Mouse (Mus musculus) hindbrain, embryonic 13.5 days (tissue): ENCODE measurements at regions not wholly inside any gene's neighbourhood (a gene's known extent, or its start where the extent isn't known, plus 50 kb on each side); places are given as distances from the start of the nearest gene placed in this dataset.
A peak's percentile ranks its signal among the peaks of the same experiment; 100 is the strongest.

ENCODE experiments used
- ATAC-seq: fragments of 200-750 bp; cut with Nextera tagmentation; 2 replicates; pipeline ENCODE4 v1.8.0; 2017; ENCODE audit warnings: moderate TSS enrichment; ENCODE audit not compliant: low FRiP score
- H3K27ac ChIP-seq: fragments of 300-500 bp; sonication (generic); 2 replicates; pipeline ENCODE4 v1.5.1; 2015; ENCODE audit warnings: inconsistent platforms, mild to moderate bottlenecking, moderate library complexity
- H3K27me3 ChIP-seq: fragments of 300-500 bp; sonication (generic); 2 replicates; pipeline ENCODE4 v1.6.1; 2015; ENCODE audit warnings: mild to moderate bottlenecking, inconsistent platforms
- H3K36me3 ChIP-seq: fragments of 300-500 bp; sonication (generic); 2 replicates; pipeline ENCODE4 v1.6.1; 2015; ENCODE audit warnings: mild to moderate bottlenecking, inconsistent platforms
- H3K4me1 ChIP-seq: fragments of 300-500 bp; sonication (generic); replicated peaks from 2 replicates; pipeline ENCODE4 v1.6.1; 2015; ENCODE audit warnings: inconsistent platforms
- H3K4me2 ChIP-seq: fragments of 300-500 bp; sonication (generic); 2 replicates; pipeline ENCODE4 v1.6.1; 2015; ENCODE audit warnings: inconsistent platforms, mild to moderate bottlenecking, moderate library complexity
- H3K4me3 ChIP-seq: fragments of 300-500 bp; sonication (generic); 2 replicates; pipeline ENCODE4 v1.5.1; 2015; ENCODE audit warnings: mild to moderate bottlenecking, inconsistent platforms
- H3K9ac ChIP-seq: fragments of 300-500 bp; sonication (generic); 2 replicates; pipeline ENCODE4 v1.6.1; 2015; ENCODE audit warnings: mild to moderate bottlenecking, inconsistent platforms
- H3K9me3 ChIP-seq: fragments of 300-500 bp; sonication (generic); 2 replicates; pipeline ENCODE4 v1.6.1; 2016; ENCODE audit warnings: inconsistent platforms
- WGBS: fragments of 180-500 bp; shearing (Covaris S2); methylation state at CpG from one replicate; pipeline ENCODE4 v1.1.7; 2015; 5-methylcytosine and 5-hydroxymethylcytosine counted together

- Histone ChIP-seq H3K27ac (no peak overlapping the region), H3K4me2 (no peak overlapping the region), H3K36me3 (no peaks in the 10 kb centered on the region), H3K9ac (no peak overlapping the region), H3K4me3 (no peak overlapping the region), H3K9me3 (no peaks in the 10 kb centered on the region), H3K4me1 (peaks cover 8% of the 10 kb centered on the region), H3K27me3 (peaks cover 5% of the 10 kb centered on the region; the same call in 1 of the 2 replicates)
- no peak for ATAC-seq
- 81% methylated on average over 6 of the region's 6 CpGs for WGBS
Measured at GRCm38 (mm10) chr8:25326930-25327329, 502.8 kb upstream of the Adam5 start.

- Histone ChIP-seq H3K9ac (no peak overlapping the region), H3K9me3 (no peaks in the 10 kb centered on the region), H3K27ac (no peak overlapping the region), H3K27me3 (peaks cover 5% of the 10 kb centered on the region; the same call in 1 of the 2 replicates), H3K4me1 (peaks cover 2% of the 10 kb centered on the region; the same call in 1 of the 2 replicates), H3K4me3 (no peak overlapping the region), H3K4me2 (no peak overlapping the region), H3K36me3 (no peaks in the 10 kb centered on the region)
- peak; percentile 65; the same call in 1 of the 2 replicates for ATAC-seq
- WGBS = 68% methylated on average over 12 of the region's 12 CpGs
Measured at GRCm38 (mm10) chr8:25326257-25326656, 502.1 kb upstream of the Adam5 start.

GRCm38 (mm10) chr8:25324731-25325130, 500.6 kb upstream of the Adam5 start:
- Histone ChIP-seq H3K4me3 (no peak overlapping the region), H3K4me1 (no peaks in the 10 kb centered on the region; the same call in 1 of the 2 replicates), H3K27me3 (peaks cover 5% of the 10 kb centered on the region; the same call in 1 of the 2 replicates), H3K9me3 (no peaks in the 10 kb centered on the region), H3K4me2 (no peak overlapping the region), H3K36me3 (no peaks in the 10 kb centered on the region), H3K9ac (no peak overlapping the region), H3K27ac (no peak overlapping the region)
- ATAC-seq = no peak
- 90% methylated on average over 9 of the region's 9 CpGs for WGBS

GRCm38 (mm10) chr8:25323643-25324420, 499.7 kb upstream of the Adam5 start:
- Histone ChIP-seq H3K27me3 (peaks cover 5% of the 10 kb centered on the region; the same call in 1 of the 2 replicates), H3K4me3 (no peak overlapping the region), H3K4me1 (no peaks in the 10 kb centered on the region), H3K27ac (no peak overlapping the region), H3K9me3 (no peaks in the 10 kb centered on the region), H3K9ac (no peak overlapping the region), H3K36me3 (no peaks in the 10 kb centered on the region), H3K4me2 (no peak overlapping the region)
- ATAC-seq = no peak
- 54% methylated on average over 19 of the region's 19 CpGs for WGBS

- Histone ChIP-seq H3K4me2 (no peak overlapping the region), H3K4me3 (no peak overlapping the region), H3K36me3 (no peaks in the 10 kb centered on the region), H3K4me1 (peaks cover 7% of the 10 kb centered on the region), H3K27ac (no peak overlapping the region), H3K27me3 (no peaks in the 10 kb centered on the region), H3K9ac (no peak overlapping the region), H3K9me3 (no peaks in the 10 kb centered on the region)
- 79% methylated on average over 4 of the region's 4 CpGs for WGBS
- no peak for ATAC-seq
Measured at GRCm38 (mm10) chr8:25316383-25316782, 492.2 kb upstream of the Adam5 start.

GRCm38 (mm10) chr8:25311811-25312533, 487.8 kb upstream of the Adam5 start:
- Histone ChIP-seq H3K9ac (no peak overlapping the region; the same call in 1 of the 2 replicates), H3K4me2 (no peak overlapping the region), H3K36me3 (no peaks in the 10 kb centered on the region), H3K4me3 (no peak overlapping the region), H3K9me3 (no peaks in the 10 kb centered on the region), H3K27me3 (no peaks in the 10 kb centered on the region), H3K4me1 (peaks cover 20% of the 10 kb centered on the region), H3K27ac (peak overlapping the region; percentile 40; the same call in 1 of the 2 replicates)
- ATAC-seq = no peak
- WGBS = 35% methylated on average over 12 of the region's 12 CpGs

GRCm38 (mm10) chr8:25307956-25308355, 483.8 kb upstream of the Adam5 start:
- H3K9me3 ChIP-seq = no peaks in the 10 kb centered on the region
- no peaks in the 10 kb centered on the region for H3K36me3 ChIP-seq
- no peak overlapping the region for H3K27ac ChIP-seq
- H3K27me3 ChIP-seq = no peaks in the 10 kb centered on the region
- no peak for ATAC-seq
- H3K4me3 ChIP-seq = no peak overlapping the region
- 73% methylated on average over 4 of the region's 4 CpGs for WGBS
- H3K4me1 ChIP-seq = peaks cover 33% of the 10 kb centered on the region
- no peak overlapping the region for H3K4me2 ChIP-seq
- H3K9ac ChIP-seq = no peak overlapping the region

- Histone ChIP-seq H3K4me3 (no peak overlapping the region), H3K27ac (peak overlapping the region; percentile 37; the same call in 1 of the 2 replicates), H3K4me1 (peaks cover 33% of the 10 kb centered on the region), H3K9ac (no peak overlapping the region), H3K4me2 (no peak overlapping the region), H3K27me3 (no peaks in the 10 kb centered on the region), H3K9me3 (no peaks in the 10 kb centered on the region), H3K36me3 (no peaks in the 10 kb centered on the region)
- ATAC-seq = no peak
- 81% methylated on average over 11 of the region's 11 CpGs for WGBS
Measured at GRCm38 (mm10) chr8:25307511-25307910, 483.3 kb upstream of the Adam5 start.

- ATAC-seq = no peak
- Histone ChIP-seq H3K4me3 (no peak overlapping the region), H3K9me3 (no peaks in the 10 kb centered on the region), H3K9ac (no peak overlapping the region), H3K27me3 (no peaks in the 10 kb centered on the region), H3K27ac (peak overlapping the region; percentile 37), H3K4me1 (peaks cover 29% of the 10 kb centered on the region), H3K4me2 (no peak overlapping the region), H3K36me3 (no peaks in the 10 kb centered on the region)
- 63% methylated on average over 15 of the region's 15 CpGs for WGBS
Measured at GRCm38 (mm10) chr8:25306769-25307491, 482.8 kb upstream of the Adam5 start.
